Mouse (Mus musculus) CH12.LX (cell line): ENCODE results near the gene Nr2f2. TPM values are rescaled to one million over a fixed set of nuclear protein-coding genes. Genes with fewer than 3 reads are reported as not detected.

Experiments
- DNase-seq: peaks from one replicate; pipeline ENCODE4 v3.0.0-alpha.2; 2013; ENCODE audit errors: extremely low read depth
- H3K27ac ChIP-seq: 2 replicates; pipeline ENCODE4 v1.5.1; 2012; ENCODE audit warnings: low read depth, mild to moderate bottlenecking, control low read depth, moderate library complexity; ENCODE audit not compliant: insufficient read depth
- H3K27me3 ChIP-seq: replicated peaks from 2 replicates; pipeline ENCODE3; 2012; ENCODE audit warnings: inconsistent platforms
- H3K36me3 ChIP-seq, 2 experiments: replicated peaks in 1 of 2; 2 replicates each; pipeline versions ENCODE3 to v1.6.1; 2012; ENCODE audit warnings: inconsistent platforms in 1 of 2, low read length in 1 of 2, mild to moderate bottlenecking in 1 of 2, mixed read lengths in 1 of 2, moderate library complexity in 1 of 2; ENCODE audit not compliant: control insufficient read depth in 1 of 2, insufficient read depth in 1 of 2
- H3K4me1 ChIP-seq, 2 experiments: 2 replicates each; pipeline ENCODE4 v1.6.1; 2012; ENCODE audit warnings: inconsistent platforms in 1 of 2, moderate library complexity in 1 of 2; ENCODE audit not compliant: insufficient read depth in 2 of 2, control insufficient read depth in 1 of 2
- H3K4me2 ChIP-seq: 2 replicates; pipeline ENCODE4 v1.6.1; 2012; ENCODE audit warnings: low read depth, mild to moderate bottlenecking, control low read depth; ENCODE audit not compliant: poor library complexity, insufficient read depth, severe bottlenecking
- H3K4me3 ChIP-seq, 3 experiments: fragments of 150-350 bp in 1 of 3; sonication (generic) in 1 of 3; replicated peaks in 1 of 3; 2 replicates each; pipeline versions ENCODE3 to v1.5.1; 2011 to 2012; ENCODE audit warnings: low read depth in 2 of 3, low read length in 2 of 3, mild to moderate bottlenecking in 2 of 3, moderate library complexity in 2 of 3, control low read depth in 1 of 3, improper control_type of control experiment in 1 of 3, inconsistent platforms in 1 of 3, mixed read lengths in 1 of 3; ENCODE audit not compliant: poor library complexity in 1 of 3
- H3K79me2 ChIP-seq: replicated peaks from 2 replicates; pipeline ENCODE4 v1.6.1; 2012; ENCODE audit warnings: mild to moderate bottlenecking, moderate library complexity; ENCODE audit not compliant: control insufficient read depth, poor library complexity, insufficient read depth, severe bottlenecking; ENCODE audit errors: extremely low read depth
- H3K9ac ChIP-seq: 2 replicates; pipeline ENCODE4 v1.6.1; 2012; ENCODE audit warnings: low read depth, mild to moderate bottlenecking, control low read depth, moderate library complexity; ENCODE audit not compliant: insufficient read depth
- H3K9me3 ChIP-seq: replicated peaks from 2 replicates; pipeline ENCODE3; 2012; ENCODE audit warnings: low read length, inconsistent platforms, mixed read lengths
- CHD2 ChIP-seq: IDR thresholded peaks from 2 replicates; pipeline ENCODE4 v1.6.1; 2011; ENCODE audit warnings: low read length, improper control_type of control experiment
- CTCF ChIP-seq, 2 experiments: IDR thresholded peaks in 1 of 2; conservative IDR thresholded peaks in 1 of 2; 2 replicates each; pipeline ENCODE4 v1.5.1; 2011 to 2012; ENCODE audit warnings: low read depth in 2 of 2, low read length in 2 of 2, improper control_type of control experiment in 1 of 2, inconsistent platforms in 1 of 2, mild to moderate bottlenecking in 1 of 2, moderate library complexity in 1 of 2
- E2F4 ChIP-seq: IDR thresholded peaks from 2 replicates; pipeline ENCODE4 v1.6.1; 2011; ENCODE audit warnings: low read depth, low read length, improper control_type of control experiment; ENCODE audit not compliant: insufficient replicate concordance
- ELF1 ChIP-seq: IDR thresholded peaks from 2 replicates; pipeline ENCODE4 v1.6.1; 2014; ENCODE audit warnings: low read depth, mild to moderate bottlenecking, inconsistent platforms, low read length, improper control_type of control experiment
- ETS1 ChIP-seq: conservative IDR thresholded peaks from 2 replicates; pipeline ENCODE4 v1.6.1; 2012; ENCODE audit warnings: low read depth, mild to moderate bottlenecking, inconsistent platforms, low read length, improper control_type of control experiment, moderate library complexity
- GABPA ChIP-seq: IDR thresholded peaks from 2 replicates; pipeline ENCODE4 v1.6.1; 2012; ENCODE audit warnings: low read depth, low read length, improper control_type of control experiment, inconsistent platforms; ENCODE audit not compliant: insufficient replicate concordance
- IRF4 ChIP-seq: IDR thresholded peaks from 2 replicates; pipeline ENCODE4 v1.6.1; 2014; ENCODE audit warnings: low read depth, mild to moderate bottlenecking, inconsistent platforms, low read length, improper control_type of control experiment
- MAFK ChIP-seq: IDR thresholded peaks from 2 replicates; pipeline ENCODE4 v1.6.1; 2011; ENCODE audit warnings: low read length, improper control_type of control experiment; ENCODE audit not compliant: insufficient replicate concordance
- MAX ChIP-seq: IDR thresholded peaks from 2 replicates; pipeline ENCODE4 v1.6.1; 2011; ENCODE audit warnings: low read length, improper control_type of control experiment
- MAZ ChIP-seq: IDR thresholded peaks from 2 replicates; pipeline ENCODE4 v1.6.1; 2012; ENCODE audit warnings: low read depth, mild to moderate bottlenecking, inconsistent platforms, low read length, improper control_type of control experiment, moderate library complexity
- MYC ChIP-seq: IDR thresholded peaks from 2 replicates; pipeline ENCODE4 v1.6.1; 2011; ENCODE audit warnings: low read depth, mild to moderate bottlenecking, improper control_type of control experiment, low read length
- POLR2AphosphoS2 ChIP-seq: IDR thresholded peaks from 2 replicates; pipeline ENCODE4 v1.6.1; 2011; ENCODE audit warnings: low read depth, low read length, improper control_type of control experiment
- RCOR1 ChIP-seq: conservative IDR thresholded peaks from 2 replicates; pipeline ENCODE4 v1.6.1; 2012; ENCODE audit warnings: low read depth, mild to moderate bottlenecking, inconsistent platforms, low read length, improper control_type of control experiment
- SIN3A ChIP-seq: IDR thresholded peaks from 2 replicates; pipeline ENCODE4 v1.6.1; 2012; ENCODE audit warnings: low read length, improper control_type of control experiment, inconsistent platforms
- SMC3 ChIP-seq: IDR thresholded peaks from 2 replicates; pipeline ENCODE4 v1.6.1; 2011; ENCODE audit warnings: low read depth, low read length, improper control_type of control experiment
- TBP ChIP-seq: conservative IDR thresholded peaks from 2 replicates; pipeline ENCODE4 v1.6.1; 2011; ENCODE audit warnings: low read depth, low read length, improper control_type of control experiment
- UBTF ChIP-seq: IDR thresholded peaks from 2 replicates; pipeline ENCODE4 v1.6.1; 2012; ENCODE audit warnings: low read depth, mild to moderate bottlenecking, inconsistent platforms, low read length, improper control_type of control experiment, moderate library complexity
- USF2 ChIP-seq: conservative IDR thresholded peaks from 2 replicates; pipeline ENCODE4 v1.6.1; 2011; ENCODE audit warnings: low read depth, low read length, improper control_type of control experiment
- ZKSCAN1 ChIP-seq: IDR thresholded peaks from 2 replicates; pipeline ENCODE4 v1.6.1; 2012; ENCODE audit warnings: low read depth, inconsistent platforms, low read length, improper control_type of control experiment, borderline replicate concordance
- ZMIZ1 ChIP-seq: IDR thresholded peaks from 2 replicates; pipeline ENCODE4 v1.6.1; 2012; ENCODE audit warnings: low read depth, mild to moderate bottlenecking, inconsistent platforms, low read length, improper control_type of control experiment
- ZNF384 ChIP-seq: IDR thresholded peaks from 2 replicates; pipeline ENCODE4 v1.6.1; 2012; ENCODE audit warnings: low read depth, low read length, improper control_type of control experiment, inconsistent platforms
- dilution Hi-C: fragments of 300-500 bp; cut with MboI; formaldehyde crosslinking; loops from 2 replicates; pipeline ENCODE4 v1.14.3; 2020; ENCODE audit warnings: low sequenced_read_pairs; ENCODE audit not compliant: extremely low pct_unique_long_range_greater_than_20kb, extremely low pct_ligation_motif_present
- in situ Hi-C: fragments of 300-500 bp; cut with MboI; formaldehyde crosslinking; loops from 3 replicates; pipeline ENCODE4 v1.14.3; 2019; ENCODE audit warnings: low sequenced_read_pairs, low pct_ligation_motif_present, low pct_unique_long_range_greater_than_20kb, mixed read lengths
- polyA plus RNA-seq: library from polyadenylated mRNA; unstranded; fragments of >175 nt; gene quantifications from 2 replicates; pipeline ENCODE4 v1.2.1, GENCODE M21; 2012; ENCODE audit warnings: low read depth; ENCODE audit not compliant: insufficient read length
- total RNA-seq, 2 experiments: library from RNA; depleted of rRNA; stranded (reverse); fragments of 300-350 nt in 1 of 2; fragments of >200 nt in 1 of 2; gene quantifications; 2 replicates each; pipeline ENCODE4 v1.2.3; 2012 to 2014

The Nr2f2 gene
- total and polyA plus RNA-seq, 3 experiments, result not detected

- in situ Hi-C loops, result no loop called here
- Histone ChIP-seq H3K36me3 (no peaks in the 10 kb centered on the region), H3K27me3 (no peaks in the 10 kb centered on the region), H3K4me3 (no peak overlapping the region), H3K9ac (no peak overlapping the region), H3K79me2 (no peaks in the 10 kb centered on the region), H3K27ac (no peak overlapping the region), H3K4me1 (no peaks in the 10 kb centered on the region), H3K9me3 (peaks cover 67% of the 10 kb centered on the region), H3K4me2 (no peak overlapping the region)
- TF ChIP-seq ZNF384 (no peak), E2F4 (no peak), ETS1 (no peak), POLR2AphosphoS2 (no peak), ZMIZ1 (no peak), TBP (no peak), MAX (no peak), ELF1 (no peak), SIN3A (no peak)
- no peak for DNase-seq
- dilution Hi-C loops, result no loop called here
Measured at GRCm38 (mm10) chr7:70405466-70405865, 38.9 kb upstream of the Nr2f2 start.

- peaks cover 55% of the 10 kb centered on the region for H3K9me3 ChIP-seq
- H3K79me2 ChIP-seq, result no peaks in the 10 kb centered on the region
- H3K4me3 ChIP-seq, result no peak overlapping the region
- no peaks in the 10 kb centered on the region for H3K27me3 ChIP-seq
- TF ChIP-seq MYC, result no peak
- no peak for TF ChIP-seq RCOR1
- TF ChIP-seq ZKSCAN1, result no peak
- no peak for TF ChIP-seq MAFK
- no peak for TF ChIP-seq CHD2
- no peak for TF ChIP-seq CTCF (conservative IDR thresholded peaks at IDR 0.05 in 1 of 2, IDR thresholded peaks at IDR 0.05 in 1 of 2; ENCODE audit: low read depth in 2 of 2, low read length in 2 of 2)
- no peak for TF ChIP-seq SMC3
- no peak for TF ChIP-seq GABPA
- no peak for TF ChIP-seq E2F4
- no peak for TF ChIP-seq UBTF
- TF ChIP-seq IRF4, result no peak
- no peak for TF ChIP-seq ETS1
- TF ChIP-seq MAZ, result no peak
- no peak for TF ChIP-seq USF2
- TF ChIP-seq, all 38 proteins: peak for 0
- no peak overlapping the region for H3K9ac ChIP-seq
- H3K4me2 ChIP-seq, result no peak overlapping the region
- H3K36me3 ChIP-seq, result no peaks in the 10 kb centered on the region
- H3K27ac ChIP-seq, result no peak overlapping the region
- in situ Hi-C loops (no loop called here), dilution Hi-C loops (no loop called here)
- DNase-seq, result no peak
- H3K4me1 ChIP-seq, result no peaks in the 10 kb centered on the region
Measured at GRCm38 (mm10) chr7:70382828-70383227, 16.3 kb upstream of the Nr2f2 start.
